Mouse (Mus musculus) thymus, adult 2 months (tissue): Measurements from ENCODE around the gene Mrvi1. TPM values are rescaled to one million over a fixed set of nuclear protein-coding genes. Genes with fewer than 3 reads are reported as not detected.

Source experiments
- DNase-seq: peaks from one replicate; pipeline ENCODE4 v3.0.0; 2021
- H3K27ac ChIP-seq: fragments of 200-500 bp; 2 replicates; pipeline ENCODE4 v1.5.1; 2012; ENCODE audit warnings: low read length, control low read depth; ENCODE audit not compliant: control insufficient read depth, insufficient read depth
- H3K27me3 ChIP-seq: fragments of 200-500 bp; 2 replicates; pipeline ENCODE4 v1.6.1; 2012; ENCODE audit warnings: mild to moderate bottlenecking, low read length, moderate library complexity, mixed read lengths; ENCODE audit not compliant: control insufficient read depth, insufficient read depth
- H3K36me3 ChIP-seq: fragments of 200-500 bp; 2 replicates; pipeline ENCODE4 v1.6.1; 2012; ENCODE audit warnings: mild to moderate bottlenecking, low read length, moderate library complexity; ENCODE audit not compliant: control insufficient read depth, insufficient read depth
- H3K4me1 ChIP-seq: fragments of 200-500 bp; replicated peaks from 2 replicates; pipeline ENCODE4 v1.6.1; 2012; ENCODE audit warnings: low read length; ENCODE audit not compliant: control insufficient read depth, insufficient read depth
- H3K4me3 ChIP-seq: fragments of 200-500 bp; 2 replicates; pipeline ENCODE4 v1.5.1; 2012; ENCODE audit warnings: mild to moderate bottlenecking, low read length, control low read depth, moderate library complexity; ENCODE audit not compliant: control insufficient read depth, insufficient read depth
- CTCF ChIP-seq: fragments of 200-500 bp; IDR thresholded peaks from 2 replicates; pipeline ENCODE4 v1.5.1; 2012; ENCODE audit warnings: mild to moderate bottlenecking, control low read depth, low read length, moderate library complexity, borderline replicate concordance; ENCODE audit not compliant: control insufficient read depth, poor library complexity, insufficient read depth; ENCODE audit errors: extremely low read depth
- POLR2A ChIP-seq: fragments of 200-500 bp; IDR thresholded peaks from 2 replicates; pipeline ENCODE4 v1.6.1; 2012; ENCODE audit warnings: mild to moderate bottlenecking, low read length, control low read depth, moderate library complexity; ENCODE audit not compliant: control insufficient read depth, poor library complexity, insufficient read depth; ENCODE audit errors: extremely low read depth
- WGBS: fragments of 180-500 bp; shearing (Covaris S2); methylation state at CpG from one replicate; pipeline ENCODE4 v1.1.7; 2018; 5-methylcytosine and 5-hydroxymethylcytosine counted together
- polyA plus RNA-seq: library from polyadenylated mRNA; depleted of rRNA; stranded (reverse); fragments of >200 nt; gene quantifications from 2 replicates; pipeline ENCODE4 v1.2.3, GENCODE M21; 2012

The Mrvi1 gene
- polyA plus RNA-seq, 1 experiment = 3.2 TPM

DNA sequence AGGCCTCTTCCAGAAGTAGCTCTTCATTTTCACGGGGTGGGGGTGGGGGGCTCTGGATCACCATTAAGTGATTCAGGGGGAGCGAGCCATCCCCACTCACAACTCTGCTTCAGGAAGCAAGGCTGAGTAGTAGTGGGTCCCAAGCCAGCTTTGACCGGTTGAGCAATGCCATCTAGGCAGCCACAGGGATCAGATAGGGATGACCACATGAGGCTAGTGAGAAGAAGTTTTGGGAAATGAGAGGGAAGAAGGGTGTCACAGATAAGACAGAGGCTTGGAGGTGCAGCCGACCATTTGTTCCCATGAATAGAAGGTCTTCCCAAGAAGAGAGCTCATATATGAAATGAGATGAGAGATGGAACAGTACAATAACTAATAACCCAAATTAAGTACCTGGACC is 55.7 kb downstream of the Mrvi1 start:
- Histone ChIP-seq H3K4me3 (no peak overlapping the region), H3K27ac (no peak overlapping the region), H3K27me3 (no peaks in the 10 kb centered on the region), H3K4me1 (no peaks in the 10 kb centered on the region), H3K36me3 (no peaks in the 10 kb centered on the region)
- WGBS = 89% methylated on average over 4 of the region's 4 CpGs
- TF ChIP-seq POLR2A (no peak), CTCF (no peak)
- no peak for DNase-seq

DNA sequence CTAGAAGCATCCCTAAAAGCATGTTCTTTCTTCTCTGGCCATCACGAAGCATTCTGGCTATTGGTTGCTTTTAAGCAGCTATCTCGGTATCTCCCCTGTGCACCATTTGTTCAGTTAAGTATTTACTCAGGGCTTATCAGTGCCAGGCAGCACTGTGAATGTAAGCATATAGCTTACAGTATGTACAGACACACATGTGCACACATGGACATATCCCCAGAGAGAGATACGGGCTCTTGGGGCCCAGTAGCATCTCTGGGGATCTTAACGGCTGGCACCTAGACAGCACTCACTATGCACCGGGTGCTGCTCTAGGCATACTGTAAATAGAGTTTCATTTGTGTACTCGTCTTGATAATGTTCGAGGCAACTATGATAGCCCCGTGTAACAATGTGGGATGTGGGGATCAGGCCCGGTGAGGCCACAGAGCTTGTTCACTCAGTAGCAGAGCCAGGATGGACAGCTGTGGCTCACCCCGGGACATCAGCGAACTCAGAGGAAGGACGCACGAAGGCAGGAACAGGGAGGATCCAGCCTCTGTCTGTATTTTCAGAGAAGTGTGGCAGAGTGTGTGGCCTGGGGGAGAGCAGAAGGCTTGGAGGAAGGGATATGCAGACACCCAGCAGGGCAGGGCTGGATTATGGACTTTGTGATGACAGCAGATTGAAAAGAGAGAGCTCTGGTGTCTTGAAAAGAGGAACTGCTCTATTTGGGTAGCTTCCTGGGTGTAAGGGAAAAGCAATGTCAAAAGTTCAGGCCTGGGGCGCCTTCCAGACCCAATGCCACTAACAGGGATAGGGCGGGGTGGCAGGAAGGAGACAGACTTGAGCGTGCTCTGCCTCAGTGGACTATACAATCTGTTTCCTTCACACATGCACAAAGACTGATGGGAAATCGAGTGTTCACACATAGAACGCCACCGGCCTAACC is 61.7 kb downstream of the Mrvi1 start:
- WGBS = 78% methylated on average over 19 of the region's 19 CpGs
- DNase-seq = no peak
- Histone ChIP-seq H3K27ac (no peak overlapping the region), H3K36me3 (no peaks in the 10 kb centered on the region), H3K4me3 (no peak overlapping the region), H3K4me1 (peaks cover 14% of the 10 kb centered on the region), H3K27me3 (no peaks in the 10 kb centered on the region)
- no peak for TF ChIP-seq POLR2A
- TF ChIP-seq CTCF = no peak

GRCm38 (mm10) chr7:110919721-110920120 is 62.5 kb downstream of the Mrvi1 start:
- no peaks in the 10 kb centered on the region for H3K36me3 ChIP-seq
- H3K4me3 ChIP-seq = no peak overlapping the region
- H3K27ac ChIP-seq = no peak overlapping the region
- no peak for TF ChIP-seq CTCF
- no peak for TF ChIP-seq POLR2A
- DNase-seq = peak; percentile 56
- H3K27me3 ChIP-seq = no peaks in the 10 kb centered on the region
- 14% methylated on average over 3 of the region's 3 CpGs for WGBS
- H3K4me1 ChIP-seq = peaks cover 14% of the 10 kb centered on the region

- H3K4me1 ChIP-seq = peaks cover 13% of the 10 kb centered on the region
- no peak overlapping the region for H3K27ac ChIP-seq
- no peaks in the 10 kb centered on the region for H3K36me3 ChIP-seq
- no peak for DNase-seq
- WGBS = 77% methylated on average over 7 of the region's 7 CpGs
- H3K4me3 ChIP-seq = no peak overlapping the region
- TF ChIP-seq POLR2A (no peak), CTCF (no peak)
- no peaks in the 10 kb centered on the region for H3K27me3 ChIP-seq
Observed at GRCm38 (mm10) chr7:110915913-110916312, 66.3 kb downstream of the Mrvi1 start.

- WGBS = 93% methylated on average over 3 of the region's 3 CpGs
- DNase-seq = no peak
- Histone ChIP-seq H3K4me3 (no peak overlapping the region), H3K27me3 (no peaks in the 10 kb centered on the region), H3K36me3 (no peaks in the 10 kb centered on the region), H3K4me1 (peaks cover 4% of the 10 kb centered on the region), H3K27ac (no peak overlapping the region)
- TF ChIP-seq POLR2A = no peak
Observed at GRCm38 (mm10) chr7:110914531-110914930, 67.7 kb downstream of the Mrvi1 start.

- no peaks in the 10 kb centered on the region; the same call in 1 of the 2 replicates for H3K4me1 ChIP-seq
- no peaks in the 10 kb centered on the region for H3K36me3 ChIP-seq
- WGBS = 97% methylated on average over 4 of the region's 4 CpGs
- no peak overlapping the region for H3K27ac ChIP-seq
- no peak overlapping the region for H3K4me3 ChIP-seq
- TF ChIP-seq CTCF = no peak
- no peak for TF ChIP-seq POLR2A
- H3K27me3 ChIP-seq = no peaks in the 10 kb centered on the region
- DNase-seq = no peak
Observed at GRCm38 (mm10) chr7:110913754-110914153, 68.5 kb downstream of the Mrvi1 start.
